Mouse (Mus musculus): Measurements from ENCODE around the gene Ago4. TPM values are rescaled to one million over a fixed set of nuclear protein-coding genes. Genes with fewer than 3 reads are reported as not detected.

Gene Ago4
- total and polyA plus RNA-seq, 3 experiments = 0.42 to 1.8 TPM; not detected in 1

- Histone ChIP-seq H3K9ac (ENCODE audit: control insufficient read depth, low read depth, low read length, poor library complexity, severe bottlenecking) (no peak overlapping the region), H3K9me3 (replicated peaks; ENCODE audit: insufficient read depth, low read length) (no peaks in the 10 kb centered on the region), H3K27me3 (ENCODE audit: control insufficient read depth in 1 of 2, insufficient read depth in 2 of 2, low read length in 2 of 2) (no peaks in the 10 kb centered on the region), H3K36me3 (ENCODE audit: control insufficient read depth in 1 of 2, insufficient read depth in 2 of 2, low read length in 2 of 2) (peaks cover 0 to 10% of the 10 kb centered on the region in 2 experiments; a peak in 2 of 4 replicates), H3K79me2 (ENCODE audit: control insufficient read depth, insufficient read depth, low read length, poor library complexity) (no peaks in the 10 kb centered on the region), H3K27ac (ENCODE audit: control insufficient read depth, low read depth, low read length) (no peak overlapping the region), H3K4me1 (ENCODE audit: control insufficient read depth in 1 of 2, insufficient read depth in 2 of 2, low read length in 2 of 2) (peaks cover 0 to 14% of the 10 kb centered on the region in 2 experiments; a peak in 2 of 4 replicates), H3K4me3 (ENCODE audit: control insufficient read depth in 1 of 2, insufficient read depth in 1 of 2, low read depth in 2 of 2, low read length in 2 of 2) (no peak overlapping the region)
- TF ChIP-seq TBP (IDR thresholded peaks at IDR 0.05; ENCODE audit: low read depth, low read length) = no peak
- DNase-seq (ENCODE audit: low read depth, low spot score) = peak; percentile 28
Measured at GRCm38 (mm10) chr4:126502141-126502976, 30.9 kb downstream of the Ago4 start.

- Histone ChIP-seq H3K27ac (ENCODE audit: control insufficient read depth, low read depth, low read length) (no peak overlapping the region), H3K27me3 (ENCODE audit: control insufficient read depth in 1 of 2, insufficient read depth in 2 of 2, low read length in 2 of 2) (no peaks in the 10 kb centered on the region), H3K36me3 (ENCODE audit: control insufficient read depth in 1 of 2, insufficient read depth in 2 of 2, low read length in 2 of 2) (peaks cover 0 to 10% of the 10 kb centered on the region in 2 experiments; a peak in 2 of 4 replicates), H3K9me3 (replicated peaks; ENCODE audit: insufficient read depth, low read length) (no peaks in the 10 kb centered on the region), H3K4me3 (ENCODE audit: control insufficient read depth in 1 of 2, insufficient read depth in 1 of 2, low read depth in 2 of 2, low read length in 2 of 2) (no peak overlapping the region), H3K79me2 (ENCODE audit: control insufficient read depth, insufficient read depth, low read length, poor library complexity) (no peaks in the 10 kb centered on the region), H3K4me1 (ENCODE audit: control insufficient read depth in 1 of 2, insufficient read depth in 2 of 2, low read length in 2 of 2) (peaks cover 0 to 12% of the 10 kb centered on the region in 2 experiments; a peak in 2 of 4 replicates), H3K9ac (ENCODE audit: control insufficient read depth, low read depth, low read length, poor library complexity, severe bottlenecking) (no peak overlapping the region)
- TF ChIP-seq RAD21 (IDR thresholded peaks at IDR 0.05; ENCODE audit: low read depth, low read length) (no peak), GATA1 (IDR thresholded peaks at IDR 0.05; ENCODE audit: low read depth, low read length) (peak; percentile 46), TBP (IDR thresholded peaks at IDR 0.05; ENCODE audit: low read depth, low read length) (no peak), MAZ (IDR thresholded peaks at IDR 0.05; ENCODE audit: low read depth, low read length) (no peak), USF2 (IDR thresholded peaks at IDR 0.05; ENCODE audit: borderline replicate concordance in 1 of 2, insufficient read depth in 1 of 2, low read depth in 1 of 2, low read length in 2 of 2) (no peak), CHD2 (IDR thresholded peaks at IDR 0.05; ENCODE audit: low read length) (no peak), SMC3 (IDR thresholded peaks at IDR 0.05; ENCODE audit: low read depth, low read length) (no peak), ZC3H11A (IDR thresholded peaks at IDR 0.05; ENCODE audit: low read depth, low read length) (no peak), TCF12 (IDR thresholded peaks at IDR 0.05; ENCODE audit: low read depth, low read length) (peak; percentile 35; the same call in 1 of the 2 replicates), E2F4 (IDR thresholded peaks at IDR 0.05; ENCODE audit: borderline replicate concordance, low read depth, low read length) (no peak), MYB (IDR thresholded peaks at IDR 0.05; ENCODE audit: low read depth, low read length) (peak; percentile 30; the same call in 1 of the 2 replicates), ZMIZ1 (IDR thresholded peaks at IDR 0.05; ENCODE audit: low read depth, low read length) (no peak), SIN3A (IDR thresholded peaks at IDR 0.05; ENCODE audit: low read length) (no peak), CTCF (IDR thresholded peaks at IDR 0.05 in 2 of 3, conservative IDR thresholded peaks at IDR 0.05 in 1 of 3; ENCODE audit: control insufficient read depth in 1 of 3, insufficient read depth in 1 of 3, low read depth in 2 of 3, low read length in 3 of 3, poor library complexity in 1 of 3, severe bottlenecking in 1 of 3) (no peak), ELF1 (IDR thresholded peaks at IDR 0.05; ENCODE audit: low read depth, low read length) (no peak), MYC (IDR thresholded peaks at IDR 0.05; ENCODE audit: low read depth, low read length) (0 out of 2 replicates have a peak, but pooled peaks have one; percentile 9), UBTF (IDR thresholded peaks at IDR 0.05; ENCODE audit: borderline replicate concordance, insufficient read depth, low read depth, low read length) (no peak), POLR2AphosphoS2 (IDR thresholded peaks at IDR 0.05; ENCODE audit: low read length) (no peak), EP300 (IDR thresholded peaks at IDR 0.05; ENCODE audit: low read depth in 1 of 2, low read length in 2 of 2) (peak; percentile 77)
- peak; percentile 37 for DNase-seq (ENCODE audit: low read depth, low spot score)
Measured at GRCm38 (mm10) chr4:126498601-126499000, 34.7 kb downstream of the Ago4 start.
